Mouse (Mus musculus) urinary bladder, postnatal 25 days (tissue): ENCODE measurements around the gene Ifit2.

Source experiments
- DNase-seq: peaks from one replicate; pipeline ENCODE4 v3.0.0; 2022; ENCODE audit warnings: low spot score

Gene Ifit2

DNA sequence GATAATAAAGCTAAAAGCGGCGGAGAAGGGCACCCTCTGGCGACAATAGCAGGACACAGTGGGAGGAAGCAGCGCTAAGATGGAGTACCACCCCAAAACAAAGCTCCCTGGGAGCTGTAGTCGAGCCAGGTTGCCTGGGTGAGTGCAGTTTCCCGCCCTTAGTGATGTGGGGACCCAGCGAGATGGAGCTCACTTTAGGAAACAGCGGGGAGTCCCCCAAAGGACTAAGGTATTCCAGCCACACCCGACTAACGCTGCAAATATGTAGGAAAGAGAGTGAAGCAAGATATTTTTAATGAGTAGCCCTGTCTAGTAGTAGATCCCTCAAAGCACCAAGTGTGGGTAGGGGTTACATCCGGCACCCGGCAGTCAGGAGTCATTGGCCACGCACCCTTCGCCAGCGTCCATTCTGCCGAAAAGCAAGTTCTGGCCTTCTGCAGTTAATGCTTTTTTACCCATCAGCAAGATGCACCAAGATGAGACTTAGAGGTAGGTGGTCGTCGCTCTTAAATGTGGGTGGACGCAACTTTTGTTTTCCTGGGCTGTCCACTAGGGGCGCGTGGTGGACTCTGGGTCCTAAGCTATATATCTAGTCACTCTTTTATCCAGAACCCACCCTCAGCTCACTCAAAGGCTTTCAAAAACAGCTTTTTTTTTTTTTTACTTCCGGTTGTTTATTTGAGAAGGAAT lies at the start of gene Ifit2:
Gene Ifit2 (plus strand): TSS at position 161 of the 690 bp plus-strand sequence.
- peak; percentile 31 for DNase-seq

DNA sequence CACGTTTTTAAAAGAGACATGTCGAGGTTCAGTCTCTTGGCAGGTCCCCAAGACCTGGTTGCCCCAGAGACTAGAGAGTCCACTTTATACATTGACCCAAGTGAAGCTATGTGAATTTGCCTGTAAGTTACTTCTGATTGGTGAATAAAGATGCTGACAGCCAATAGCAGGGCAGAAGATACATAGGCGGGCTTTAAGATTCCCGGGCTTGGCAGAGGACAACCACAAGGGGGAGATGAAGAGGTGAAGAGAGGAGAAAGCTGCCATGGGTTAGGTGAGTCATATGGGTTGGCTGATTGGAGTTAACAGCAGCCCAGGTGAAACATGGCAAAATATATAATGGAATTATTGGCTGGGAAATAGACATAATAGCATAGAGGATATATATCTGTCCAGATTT lies 49.7 kb upstream of the Ifit2 start:
- DNase-seq = peak; percentile 56

DNA sequence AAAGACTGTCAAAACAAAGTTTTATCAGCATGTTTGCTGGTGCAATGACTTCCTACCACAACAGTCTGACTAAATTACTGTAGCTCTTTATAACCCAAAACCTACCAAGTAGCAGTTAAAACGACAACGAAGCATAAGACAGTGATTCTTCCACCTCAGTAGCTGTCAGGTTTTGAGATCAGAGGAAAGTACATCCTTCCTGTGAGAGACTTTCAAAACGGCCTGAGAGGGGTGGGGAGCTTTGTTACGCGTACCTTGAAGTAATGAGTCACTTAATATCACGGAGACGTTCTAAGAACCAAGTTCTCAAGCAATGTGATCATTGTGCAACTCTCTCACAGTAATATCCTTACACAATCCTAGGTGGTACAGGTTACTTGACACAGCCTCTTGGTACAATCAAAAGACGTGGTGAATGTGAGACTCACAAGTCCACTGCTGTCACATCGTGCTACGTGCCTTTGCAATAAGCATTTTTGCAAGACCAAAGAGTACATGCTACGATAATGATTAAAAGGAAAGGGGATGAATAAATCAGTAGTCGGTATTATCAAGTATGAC lies 45.3 kb upstream of the Ifit2 start:
- no peak for DNase-seq

DNA sequence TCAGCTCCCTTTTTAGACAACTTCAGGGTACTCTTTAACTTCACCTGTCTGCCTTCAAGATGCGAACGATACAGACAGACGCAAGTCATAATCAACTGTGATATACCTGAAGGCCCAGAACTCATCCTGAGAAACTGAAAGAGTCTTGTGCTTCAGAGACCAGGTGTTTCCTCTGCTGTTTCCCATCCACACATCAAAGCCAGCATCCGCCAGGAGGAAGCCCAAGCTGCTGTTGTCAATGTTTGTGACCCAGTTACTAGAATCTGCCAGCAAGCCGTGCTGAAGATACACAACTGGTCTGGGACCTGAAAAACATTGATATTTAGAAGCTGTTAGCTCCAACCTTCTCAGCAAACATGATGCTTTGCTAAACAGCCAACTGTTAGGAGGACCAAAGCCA lies 39.8 kb upstream of the Ifit2 start:
- DNase-seq = no peak

DNA sequence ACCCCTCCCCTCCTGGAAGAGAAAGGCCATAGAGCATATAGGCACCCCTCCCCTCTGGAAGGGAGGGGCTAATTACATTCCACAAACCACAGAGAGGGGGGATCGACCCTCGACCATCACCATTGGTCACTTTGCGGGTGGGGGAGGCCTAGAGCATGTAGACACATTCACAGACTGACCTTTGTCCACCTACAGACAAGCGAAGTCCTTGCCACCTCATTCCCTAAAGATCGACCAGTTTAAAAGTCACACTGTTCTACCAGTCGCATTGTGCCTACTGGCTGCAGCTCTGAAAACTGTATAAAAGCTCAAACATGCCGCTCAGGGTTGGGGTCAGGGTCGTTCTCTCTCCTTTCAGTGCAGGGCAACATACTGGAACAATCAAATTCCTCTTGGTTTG lies 39.0 kb upstream of the Ifit2 start:
- DNase-seq = no peak

DNA sequence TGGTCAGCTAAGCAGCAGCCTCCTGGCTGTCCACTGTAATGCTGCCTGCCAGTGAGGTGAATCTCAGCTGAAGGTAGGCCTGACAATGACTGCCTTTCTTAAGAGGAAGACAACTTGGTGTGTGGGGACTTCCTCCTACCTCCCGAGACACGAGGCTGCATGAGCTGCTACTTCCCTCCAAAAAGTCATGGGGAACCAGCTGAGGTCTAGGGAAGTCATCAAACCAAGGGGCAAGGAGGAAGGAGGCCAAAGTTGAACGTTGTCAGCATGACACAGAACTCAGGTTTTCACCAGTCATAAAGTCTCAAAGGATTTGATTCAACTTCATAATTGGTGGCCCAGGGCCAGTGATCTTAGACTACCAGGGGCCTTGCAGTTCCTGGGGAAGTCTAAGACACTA lies 34.8 kb upstream of the Ifit2 start:
- DNase-seq = no peak

DNA sequence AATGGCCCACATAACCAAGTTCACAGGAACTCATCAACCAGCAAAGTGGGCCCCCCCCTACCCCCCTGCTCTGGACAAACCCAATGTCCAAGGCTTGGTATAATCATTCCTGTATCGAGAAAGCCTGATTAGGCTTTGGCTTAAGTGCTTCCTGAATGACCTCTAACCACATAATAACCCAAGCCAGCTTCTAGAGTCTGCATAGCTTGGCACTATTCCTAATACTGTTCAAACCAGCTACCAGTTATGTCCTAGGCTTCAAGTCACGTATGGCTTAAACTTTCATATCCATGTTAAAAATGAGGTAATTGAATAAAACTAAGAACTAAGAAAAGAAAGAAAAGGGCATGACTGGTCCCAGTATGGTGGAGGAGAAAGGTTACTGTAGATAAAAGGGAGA lies 34.1 kb upstream of the Ifit2 start:
- no peak for DNase-seq

DNA sequence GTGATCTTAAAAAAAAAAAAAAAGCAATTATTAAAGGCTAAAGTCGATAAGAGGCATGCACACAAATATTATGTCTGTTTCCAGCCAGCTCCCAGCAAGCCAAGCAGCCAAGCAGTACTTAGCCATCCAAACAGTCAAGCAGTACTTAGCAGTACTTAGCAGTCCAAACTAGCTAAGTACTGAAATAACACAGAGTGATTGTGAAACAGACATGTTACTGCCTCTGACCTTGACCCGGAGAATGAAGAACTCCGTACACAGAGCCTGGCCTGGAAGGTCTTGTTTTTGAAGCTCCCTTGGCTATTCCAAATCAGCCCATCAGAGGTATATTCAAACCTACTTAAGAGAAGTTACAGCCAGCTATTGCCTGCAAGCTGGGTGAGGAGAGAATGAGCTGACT lies 33.3 kb upstream of the Ifit2 start:
- no peak for DNase-seq

DNA sequence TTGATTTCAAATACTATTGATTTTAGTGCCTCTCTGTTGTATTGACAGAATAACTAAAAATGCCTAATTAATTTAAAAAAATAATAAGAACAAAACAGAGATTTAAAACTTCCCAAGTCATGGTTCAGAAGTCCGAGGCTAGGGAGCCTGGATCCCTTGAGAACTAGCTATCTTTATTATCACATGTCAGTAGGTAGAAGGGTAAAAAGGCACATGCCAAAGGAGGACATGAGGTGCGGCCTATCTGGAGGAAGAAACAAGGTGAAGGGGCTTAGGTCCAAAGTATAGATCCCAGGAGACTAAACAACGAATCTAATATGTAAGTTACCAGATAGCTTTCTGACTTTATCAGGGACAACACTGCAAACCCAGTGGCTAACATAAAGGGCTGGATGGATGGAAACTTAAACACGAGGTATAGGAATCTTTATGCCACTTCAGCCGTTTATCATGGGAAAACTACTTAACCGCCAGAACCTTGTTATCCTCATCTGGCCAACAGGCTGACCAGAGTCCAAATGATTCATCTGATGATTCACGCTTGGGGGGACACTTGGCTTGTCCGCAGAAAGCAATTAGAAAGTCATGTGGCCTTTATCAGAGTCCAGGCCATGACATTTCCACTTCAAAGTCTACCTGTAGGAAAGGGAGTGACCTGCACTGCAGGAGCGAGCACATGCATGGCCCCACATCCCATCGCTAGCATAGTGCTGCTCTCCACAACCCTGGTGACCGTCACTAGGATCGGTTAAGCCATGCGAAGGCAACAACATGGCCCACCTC lies 32.5 kb upstream of the Ifit2 start:
- no peak for DNase-seq

DNA sequence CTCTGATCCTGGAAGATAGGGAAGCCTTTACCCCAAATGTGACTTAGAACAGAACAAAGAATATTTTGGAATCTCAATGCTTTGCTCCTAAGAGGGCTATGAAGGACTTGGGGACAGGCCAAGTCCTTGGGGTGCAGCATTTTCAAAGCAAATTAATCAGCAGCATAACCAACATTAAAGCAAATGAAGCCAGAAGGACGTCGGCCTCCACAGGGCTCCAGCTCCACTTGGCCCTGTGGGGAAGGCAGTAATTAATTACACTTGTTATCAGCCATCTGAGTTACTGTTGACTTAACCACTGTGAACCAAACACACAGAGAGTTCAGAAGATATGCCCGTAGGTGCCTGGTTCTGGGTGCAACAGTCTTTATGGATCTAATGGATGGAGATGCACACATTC lies 31.7 kb upstream of the Ifit2 start:
- no peak for DNase-seq

DNA sequence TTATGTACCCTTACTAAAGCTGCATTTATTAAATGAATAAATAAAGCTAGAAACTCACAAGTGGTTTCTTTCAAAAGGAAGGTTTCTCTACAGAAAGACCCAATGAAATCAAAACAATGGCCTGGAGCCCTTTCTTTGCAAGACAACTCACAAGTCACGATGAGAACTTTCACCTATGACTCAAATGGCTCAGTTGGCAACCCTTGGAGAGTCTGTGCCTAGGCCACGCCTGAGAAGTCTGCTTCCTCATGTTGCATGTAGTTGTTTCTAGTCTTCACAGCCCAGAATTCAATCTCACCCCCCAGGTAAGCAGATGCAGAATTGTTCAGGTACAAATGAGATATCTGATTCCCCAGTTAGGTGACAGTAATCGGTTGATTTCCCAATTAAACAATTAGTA lies 30.8 kb upstream of the Ifit2 start:
- DNase-seq = no peak

DNA sequence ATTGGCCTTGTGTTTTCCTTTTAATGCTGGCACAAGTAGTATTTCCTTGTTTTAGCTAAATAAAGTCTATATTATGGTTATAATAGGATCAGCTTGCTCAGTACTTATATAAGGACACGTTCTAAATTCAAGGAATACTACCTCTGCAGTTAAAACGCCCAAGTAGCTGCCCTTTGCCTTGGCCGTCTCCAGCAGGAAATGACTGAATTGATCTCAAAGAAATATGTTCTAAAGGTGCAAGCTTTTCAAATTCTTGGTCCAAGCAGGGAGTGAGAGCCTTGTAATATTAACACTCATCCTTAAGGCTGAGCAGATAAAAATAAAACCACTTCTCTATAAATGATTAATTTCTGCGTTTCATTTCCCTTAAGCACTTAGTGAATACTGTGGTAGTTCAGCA lies 30.4 kb upstream of the Ifit2 start:
- no peak for DNase-seq

DNA sequence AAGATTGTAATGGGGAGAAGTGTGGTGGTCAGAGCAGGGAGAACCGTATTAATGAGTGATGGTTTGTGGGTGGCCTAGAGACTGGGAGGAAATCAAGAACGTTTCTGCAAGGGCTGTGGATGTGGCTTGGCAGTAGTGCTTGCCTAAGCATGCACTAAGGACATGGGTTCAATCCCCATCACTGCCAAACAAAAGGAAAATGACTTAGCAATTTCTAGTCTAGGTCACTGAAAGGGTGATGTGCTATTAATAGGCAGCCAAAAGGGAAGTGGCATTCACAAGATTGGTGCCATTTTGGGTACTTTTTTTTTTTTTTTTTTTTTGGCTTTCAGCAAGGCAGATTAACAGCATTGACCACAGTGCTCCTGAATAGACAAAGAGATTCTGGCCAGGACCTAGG lies 29.1 kb upstream of the Ifit2 start:
- no peak for DNase-seq

DNA sequence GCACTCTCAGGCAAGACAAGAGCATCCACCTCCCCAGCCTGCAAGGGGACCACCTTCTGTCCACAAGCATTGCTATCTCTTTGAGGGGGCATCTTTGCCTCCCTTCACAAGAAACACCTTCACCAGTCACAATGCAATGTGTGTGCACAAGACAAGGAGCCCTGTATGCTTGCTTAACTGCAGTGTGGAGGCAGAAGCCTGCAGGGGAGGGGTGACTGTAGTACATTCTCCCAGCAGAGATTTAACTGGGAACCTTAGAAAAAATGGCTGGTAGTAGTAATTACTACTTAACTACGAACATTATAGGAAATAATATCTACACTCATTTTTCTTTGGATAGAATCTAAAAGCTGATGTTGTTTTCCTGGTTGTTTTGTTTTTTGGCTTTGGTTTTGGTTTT lies 28.5 kb upstream of the Ifit2 start:
- no peak for DNase-seq

DNA sequence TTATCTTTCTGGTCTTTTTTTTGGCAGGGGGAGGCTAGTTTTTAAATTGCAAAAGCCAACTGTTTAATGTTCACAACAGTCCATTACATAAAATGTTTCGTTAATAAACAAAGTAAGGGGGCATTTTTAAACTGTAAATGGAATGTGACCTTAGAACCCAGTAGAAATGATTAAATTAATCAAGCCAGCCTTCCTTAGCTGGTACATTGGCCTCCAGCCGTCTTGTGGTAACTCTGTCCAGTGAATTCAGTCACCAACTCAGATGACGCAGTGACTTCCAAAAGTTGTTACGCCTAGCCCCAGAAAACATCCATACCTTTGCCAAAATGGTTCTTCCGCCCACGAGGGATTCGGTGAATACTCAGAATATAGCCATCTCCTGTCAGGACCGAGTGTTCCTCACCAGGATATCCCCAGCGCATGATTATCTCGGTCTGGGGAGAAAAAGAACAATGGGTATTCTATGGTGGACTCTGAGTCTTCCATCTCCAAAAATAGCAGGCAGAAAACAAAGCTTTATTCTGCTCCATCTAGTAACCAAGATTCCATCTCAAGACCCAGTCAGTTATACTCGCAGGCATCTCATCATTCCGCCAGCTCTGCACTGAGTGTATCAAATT lies 27.3 kb upstream of the Ifit2 start:
- DNase-seq = no peak

DNA sequence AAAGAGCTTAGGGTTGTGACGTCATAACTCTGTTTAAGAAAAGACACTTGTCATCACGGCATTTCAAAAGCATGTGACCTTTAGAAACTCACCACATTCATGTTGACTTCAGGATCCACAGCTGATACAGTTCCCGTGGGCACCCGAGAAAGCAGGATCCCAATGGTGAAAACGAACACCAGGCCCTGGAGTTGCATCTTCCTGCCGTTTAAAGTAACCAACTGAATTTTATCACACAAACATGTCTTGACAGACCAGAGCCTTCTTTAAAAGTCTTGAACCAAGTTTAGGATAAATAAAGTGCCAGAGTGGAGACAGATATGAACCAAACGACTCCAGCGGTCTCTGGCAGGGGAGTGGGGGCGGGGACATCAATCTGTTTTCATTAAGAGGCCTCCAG lies 25.8 kb upstream of the Ifit2 start:
- no peak for DNase-seq

DNA sequence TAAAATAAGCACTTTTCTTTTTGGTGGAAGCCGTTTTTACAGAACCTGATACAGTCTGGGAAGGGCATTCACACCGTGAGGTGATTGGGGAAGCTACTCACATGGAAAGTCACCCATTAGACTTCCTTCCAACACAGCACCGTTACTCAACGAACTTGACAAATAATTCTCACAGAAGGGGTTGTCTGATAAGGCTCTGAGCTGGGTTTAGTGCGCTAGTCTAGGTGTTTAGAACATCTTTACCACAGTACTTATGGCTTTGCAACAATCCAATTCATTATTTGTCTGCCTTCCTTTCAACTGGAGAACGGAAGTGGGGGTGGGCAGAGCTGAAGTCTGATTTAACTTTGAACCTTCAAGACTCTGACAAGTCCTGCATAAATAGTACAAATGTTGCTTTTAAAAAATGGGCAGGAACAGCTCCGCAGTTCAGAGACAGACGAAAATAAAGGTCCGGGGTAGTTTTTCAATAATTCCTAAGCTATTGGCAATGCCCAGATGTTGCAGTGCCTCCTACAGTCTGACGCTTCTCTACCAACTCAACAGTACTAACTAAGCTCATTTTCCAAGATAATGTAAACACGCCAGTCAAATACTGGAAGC lies 24.1 kb upstream of the Ifit2 start:
- no peak for DNase-seq

DNA sequence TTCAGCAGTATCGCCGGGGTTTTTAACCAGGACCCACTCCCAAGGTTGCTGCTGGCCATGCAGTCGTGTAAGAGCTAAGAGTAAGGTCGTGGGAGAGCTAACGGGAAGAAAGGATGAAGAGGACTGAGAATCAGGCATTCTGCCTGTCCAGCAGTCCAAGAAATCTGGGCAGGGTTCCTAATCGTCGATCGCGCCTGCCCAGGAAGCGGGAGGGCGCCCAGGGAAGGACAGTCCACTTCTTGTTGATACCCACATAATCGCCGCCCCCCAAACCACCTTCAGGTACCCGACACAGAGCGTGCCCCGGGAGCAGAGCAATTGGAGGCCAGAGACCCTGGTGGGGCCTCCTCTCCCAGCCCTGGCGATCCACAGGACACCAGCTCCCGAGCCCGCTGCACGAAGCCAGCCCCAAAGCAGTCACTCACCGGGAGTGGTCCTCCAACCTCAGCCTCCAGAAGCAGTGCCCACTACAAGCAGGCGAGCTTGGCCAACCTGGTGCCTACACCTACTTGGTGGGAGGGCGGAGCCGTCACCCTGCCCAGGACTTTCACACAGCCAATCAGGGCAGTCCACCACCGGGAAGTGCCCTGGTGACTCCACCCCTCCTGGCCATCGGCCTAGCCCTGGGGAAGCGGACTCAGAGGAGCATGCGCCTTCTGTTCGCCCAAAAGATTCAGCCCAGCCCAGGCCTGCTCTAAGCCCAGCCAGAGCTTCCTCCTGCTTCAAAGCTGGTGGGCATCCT lies 23.4 kb upstream of the Ifit2 start, which contains the start of gene Lipa:
Gene Lipa (minus strand): TSS at position 534 of the 742 bp plus-strand sequence.
- DNase-seq = peak; percentile 86

DNA sequence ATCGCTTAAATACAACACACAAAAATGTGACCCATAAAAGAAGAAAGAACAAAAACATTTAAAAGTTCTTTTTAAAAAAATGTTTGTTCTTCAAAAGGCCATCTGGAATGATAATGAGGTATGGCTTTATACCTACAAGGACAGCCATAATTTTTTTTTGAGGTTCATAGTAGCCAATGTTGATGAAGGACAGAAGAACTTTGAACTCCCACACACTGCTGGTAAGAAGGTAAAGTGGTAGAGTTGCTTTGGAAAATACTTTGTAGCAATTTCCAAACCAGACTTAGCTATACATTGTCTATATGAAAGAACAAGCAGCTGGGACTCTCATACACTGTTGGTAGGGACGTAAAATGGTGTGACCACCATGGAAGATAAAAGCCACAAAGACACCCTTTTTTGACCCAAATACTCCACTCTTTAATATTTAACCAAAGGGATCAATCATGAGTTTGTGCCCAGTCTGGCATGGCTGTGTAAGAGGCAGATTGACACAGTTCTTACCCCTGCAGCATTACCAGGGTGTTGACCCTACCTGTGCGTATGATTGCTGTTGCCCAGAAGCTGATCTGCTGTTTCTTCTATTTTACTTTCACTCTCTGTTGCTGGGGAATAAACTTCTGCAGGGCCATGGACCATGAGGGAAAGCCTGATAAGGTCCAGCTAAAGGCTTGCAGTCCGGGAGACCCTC lies 18.3 kb upstream of the Ifit2 start:
- DNase-seq = no peak

DNA sequence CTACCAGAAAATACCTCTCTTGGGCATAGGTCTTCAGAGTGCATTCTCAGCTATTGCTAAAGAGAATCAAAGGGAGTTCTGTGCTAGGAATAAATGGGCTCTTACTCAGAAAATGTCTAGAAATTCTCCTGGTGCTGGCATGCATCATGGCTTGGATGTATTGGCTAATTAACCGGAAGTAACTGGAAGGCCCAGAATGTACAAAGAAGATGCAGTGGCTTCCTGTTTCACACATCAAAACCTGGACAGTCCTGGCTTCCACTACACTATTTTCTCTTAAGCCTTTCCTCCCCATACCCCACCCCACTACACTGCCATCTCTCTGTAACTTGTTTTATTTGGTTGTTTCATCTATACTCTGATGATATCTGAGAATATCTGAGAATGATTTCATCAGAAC lies 11.1 kb upstream of the Ifit2 start:
- DNase-seq = no peak

DNA sequence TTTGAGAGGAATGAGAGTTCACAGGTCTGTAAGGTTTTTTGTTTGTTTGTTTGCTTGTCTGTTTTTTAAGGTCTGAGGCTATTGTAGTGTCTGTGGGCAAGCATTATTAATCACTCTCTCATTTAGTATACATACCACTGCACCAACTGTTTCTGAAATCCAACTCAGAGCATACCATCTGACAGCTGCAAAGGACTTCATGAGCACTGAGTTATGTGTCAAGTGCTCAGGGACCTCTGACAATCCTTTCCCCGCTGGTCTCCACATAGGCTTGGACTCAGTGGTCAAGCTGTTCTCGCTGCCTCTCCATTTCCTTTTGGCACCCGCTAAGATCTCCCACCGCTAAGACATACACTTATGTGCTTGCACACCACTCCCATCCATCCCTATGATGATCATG lies 4.3 kb upstream of the Ifit2 start:
- DNase-seq = no peak
